Mouse (Mus musculus): ENCODE results near the gene Ncf2. TPM values are rescaled to one million over a fixed set of nuclear protein-coding genes. Genes with fewer than 3 reads are reported as not detected.

Ncf2 gene
- total RNA-seq, 2 experiments from 2014 or later = 3.5 to 3.7 TPM

DNA sequence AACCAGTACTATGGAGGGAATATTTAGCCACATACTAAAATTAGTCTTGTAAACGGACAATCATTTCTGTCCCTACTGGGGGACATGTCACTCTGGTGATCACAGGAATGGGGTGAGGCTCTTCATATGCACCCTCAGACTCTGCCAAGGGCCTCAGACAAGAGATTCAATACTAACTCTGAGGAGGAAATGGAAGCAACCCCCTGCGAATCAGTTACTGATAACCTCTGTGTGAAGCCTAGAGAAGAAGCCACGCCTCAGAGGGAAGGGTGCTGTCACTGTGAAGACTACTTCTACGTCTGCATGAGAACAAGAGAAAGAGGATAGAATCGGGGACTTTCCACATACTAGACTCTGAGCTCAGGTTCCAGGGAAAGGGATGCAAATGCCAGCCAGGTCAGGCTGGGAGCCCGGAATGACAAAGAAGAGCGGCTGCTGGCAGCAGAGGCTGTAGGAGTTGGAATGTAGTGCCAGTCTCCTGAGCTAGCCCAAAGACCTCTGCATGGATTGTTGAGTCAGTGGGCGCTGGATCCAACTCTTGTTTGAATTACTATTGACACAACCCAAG, 4.2 kb upstream of the Ncf2 start:
- no peak for DNase-seq (ENCODE audit: extremely low spot score in 1 of 2, low spot score in 1 of 2)

DNA sequence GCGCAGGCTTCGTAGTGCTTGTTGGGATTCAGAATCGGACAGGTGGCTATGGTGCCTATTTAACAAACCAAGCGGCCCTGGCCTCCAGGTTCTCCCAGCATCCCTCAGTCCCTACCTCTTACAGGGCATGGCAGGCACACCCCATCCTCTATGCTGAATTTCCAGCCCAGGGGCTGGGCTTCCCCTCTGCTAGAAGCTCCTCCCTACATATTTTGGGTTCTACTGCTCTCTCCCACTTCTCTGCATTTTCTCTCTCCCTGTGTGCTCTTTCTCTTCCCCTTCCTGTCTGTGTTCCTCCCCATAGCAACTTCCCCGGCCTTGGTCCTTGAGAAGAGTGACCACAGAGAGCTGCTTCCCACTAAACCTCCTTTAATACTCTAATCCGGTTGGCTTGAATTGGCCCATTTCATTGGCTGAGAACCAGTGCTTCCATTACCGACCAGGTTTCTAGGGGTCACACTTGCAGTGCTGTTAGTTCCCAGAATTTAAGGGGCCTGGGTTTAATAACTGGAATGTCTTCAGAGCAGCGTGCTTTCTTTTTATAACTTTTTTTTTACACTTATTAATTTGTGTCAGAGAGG, 3.2 kb upstream of the Ncf2 start:
- DNase-seq (ENCODE audit: extremely low spot score in 1 of 2, low spot score in 1 of 2) = no peak

DNA sequence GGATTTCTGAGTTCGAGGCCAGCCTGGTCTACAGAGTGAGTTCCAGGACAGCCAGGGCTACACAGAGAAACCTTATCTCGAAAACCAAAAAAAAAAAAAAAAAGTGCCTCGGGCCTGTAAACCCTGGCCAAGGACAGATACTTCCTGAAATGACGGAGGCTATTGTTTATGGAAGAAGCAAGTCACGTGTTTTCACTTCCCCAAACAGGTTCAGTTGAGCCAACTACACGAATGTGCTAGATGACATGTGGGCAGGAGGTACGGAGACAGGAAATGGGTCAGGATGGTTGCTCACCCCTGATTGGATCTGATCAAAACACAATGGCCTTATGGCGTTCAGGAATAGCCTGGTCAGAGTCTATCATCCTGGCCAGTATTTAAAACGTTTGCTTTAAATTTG, 1.9 kb upstream of the Ncf2 start:
- no peak for DNase-seq (ENCODE audit: extremely low spot score in 1 of 2, low spot score in 1 of 2)

DNA sequence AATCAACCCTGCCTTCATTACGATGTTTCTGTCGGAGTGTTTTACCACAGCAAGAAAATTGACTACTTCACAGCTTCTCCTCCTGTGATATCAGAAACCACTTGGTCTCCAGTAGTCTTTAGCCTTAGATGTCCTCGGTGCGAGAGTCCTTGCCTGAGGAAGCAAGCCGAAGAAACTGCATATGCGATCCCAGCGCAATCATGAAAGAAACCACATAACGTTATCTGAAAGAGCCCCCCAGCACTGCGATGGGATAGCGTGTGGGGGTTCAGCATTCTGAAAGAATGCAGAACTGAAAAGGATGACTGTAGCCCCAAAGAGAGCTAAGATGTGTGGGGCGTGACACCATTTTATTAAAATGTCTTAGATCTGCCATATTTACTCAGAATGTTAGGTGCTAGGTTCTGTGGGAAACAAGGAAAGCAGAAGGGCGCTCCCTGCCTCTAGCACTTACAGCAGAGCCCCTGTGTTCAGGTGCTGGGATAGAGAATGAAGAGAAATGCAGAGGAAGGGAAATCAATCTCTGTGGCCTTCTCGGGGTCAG, 711 bp downstream of the Ncf2 start:
- DNase-seq (ENCODE audit: extremely low spot score in 1 of 2, low spot score in 1 of 2) = no peak

DNA sequence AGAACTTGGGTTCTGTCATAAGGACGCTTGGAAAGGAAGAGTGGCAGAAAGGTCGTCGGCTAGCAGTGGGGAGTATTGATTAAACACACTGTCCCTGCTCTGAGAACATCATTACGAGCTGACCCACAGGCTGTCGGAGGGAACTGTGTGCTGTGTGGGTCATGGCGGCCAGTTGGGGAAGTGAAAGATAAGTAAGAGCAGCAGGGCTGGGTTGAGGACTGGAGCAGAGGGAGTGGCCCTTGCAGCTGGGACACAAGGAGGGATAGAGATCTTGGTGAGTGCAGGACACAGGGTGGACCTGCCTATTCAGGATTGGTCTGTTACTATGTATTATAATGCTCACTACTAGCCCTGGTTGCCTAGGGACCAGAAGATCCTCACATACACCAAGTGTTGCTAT, 4.9 kb downstream of the Ncf2 start:
- DNase-seq (ENCODE audit: extremely low spot score in 1 of 2, low spot score in 1 of 2) = no peak

DNA sequence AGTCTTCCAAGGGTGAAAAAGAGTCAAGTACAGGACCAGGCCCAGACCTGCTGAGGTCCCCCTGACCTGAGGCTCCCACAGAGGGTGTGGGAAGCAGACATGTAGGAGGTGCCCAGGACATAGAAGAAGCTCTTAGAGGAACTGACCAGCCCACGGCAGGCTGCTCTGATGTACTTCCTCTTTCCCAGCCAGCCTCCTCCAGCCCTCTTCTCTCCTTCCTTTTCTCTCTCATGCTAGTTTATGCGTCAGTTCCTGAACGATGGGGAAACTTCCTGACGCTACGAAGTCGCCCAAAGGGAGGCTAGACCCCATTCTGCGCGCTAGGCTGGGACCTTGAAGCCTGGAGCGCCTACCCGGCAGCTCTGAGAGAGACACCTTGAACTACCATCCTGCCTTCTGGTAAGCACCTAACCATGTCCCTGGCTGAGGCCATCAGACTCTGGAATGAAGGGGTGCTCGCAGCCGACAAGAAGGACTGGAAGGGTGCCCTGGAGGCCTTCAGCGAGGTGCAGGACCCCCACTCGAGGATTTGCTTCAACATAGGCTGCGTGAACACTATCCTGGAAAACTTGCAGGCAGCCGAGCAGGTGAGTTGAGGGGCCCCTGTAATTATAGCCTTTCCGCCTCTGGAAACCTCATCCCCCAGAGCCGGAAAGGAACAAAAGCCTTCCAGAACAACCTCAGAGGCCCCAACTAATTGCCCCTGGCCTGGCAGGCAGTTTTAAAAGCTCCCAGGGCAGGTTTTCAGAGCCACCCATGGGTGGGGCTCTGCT, 7.8 kb downstream of the Ncf2 start:
- no peak for DNase-seq (ENCODE audit: extremely low spot score in 1 of 2, low spot score in 1 of 2)

DNA sequence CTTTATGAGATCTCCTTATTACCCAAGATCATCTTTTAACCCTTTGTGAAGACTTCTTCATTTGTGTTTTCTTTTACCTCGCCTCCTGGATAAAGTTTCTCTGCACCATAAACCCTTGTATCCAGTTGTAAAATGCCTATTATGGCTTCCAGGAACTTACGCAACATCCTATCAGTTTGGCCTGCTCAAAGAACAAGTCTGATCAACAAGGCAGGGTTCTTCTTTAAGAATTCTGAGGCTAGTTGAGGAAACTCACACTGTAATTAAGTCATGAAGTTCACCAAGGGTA, 8.3 kb downstream of the Ncf2 start:
- no peak for DNase-seq (ENCODE audit: extremely low spot score in 1 of 2, low spot score in 1 of 2)

DNA sequence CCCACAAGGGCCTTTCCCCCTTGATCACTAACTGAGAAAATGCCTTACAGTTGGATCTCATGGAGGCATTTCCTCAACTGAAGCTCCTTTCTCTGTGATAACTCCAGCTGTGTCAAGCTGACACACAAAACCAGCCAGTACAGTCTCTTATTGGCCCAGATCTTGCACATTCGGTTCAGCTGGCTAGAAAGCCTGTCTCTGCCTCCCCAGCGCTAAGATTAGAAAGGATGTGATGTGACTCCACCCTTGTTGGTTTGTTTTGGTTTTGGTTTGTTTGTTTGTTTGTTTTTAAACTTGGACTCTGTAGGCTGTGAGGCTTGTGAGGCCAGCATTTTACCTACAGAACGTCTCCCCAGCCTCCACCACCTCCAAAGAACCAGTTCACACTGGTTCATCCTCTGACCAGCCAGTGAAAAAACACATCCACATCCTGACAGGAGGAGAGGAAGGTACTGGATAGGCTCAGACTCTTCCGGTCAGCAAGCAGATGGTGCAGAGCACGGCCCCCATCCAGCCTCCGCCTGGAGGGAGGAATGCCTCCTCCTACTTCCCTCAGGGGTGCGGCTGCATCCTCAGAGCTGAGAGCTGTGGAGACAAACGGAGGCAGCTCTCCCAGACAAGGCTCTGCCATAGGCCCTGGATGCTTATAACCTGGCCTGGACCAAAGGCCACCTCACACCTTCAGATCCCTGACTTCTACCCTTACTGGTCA, 9.7 kb downstream of the Ncf2 start:
- no peak for DNase-seq (ENCODE audit: extremely low spot score in 1 of 2, low spot score in 1 of 2)

DNA sequence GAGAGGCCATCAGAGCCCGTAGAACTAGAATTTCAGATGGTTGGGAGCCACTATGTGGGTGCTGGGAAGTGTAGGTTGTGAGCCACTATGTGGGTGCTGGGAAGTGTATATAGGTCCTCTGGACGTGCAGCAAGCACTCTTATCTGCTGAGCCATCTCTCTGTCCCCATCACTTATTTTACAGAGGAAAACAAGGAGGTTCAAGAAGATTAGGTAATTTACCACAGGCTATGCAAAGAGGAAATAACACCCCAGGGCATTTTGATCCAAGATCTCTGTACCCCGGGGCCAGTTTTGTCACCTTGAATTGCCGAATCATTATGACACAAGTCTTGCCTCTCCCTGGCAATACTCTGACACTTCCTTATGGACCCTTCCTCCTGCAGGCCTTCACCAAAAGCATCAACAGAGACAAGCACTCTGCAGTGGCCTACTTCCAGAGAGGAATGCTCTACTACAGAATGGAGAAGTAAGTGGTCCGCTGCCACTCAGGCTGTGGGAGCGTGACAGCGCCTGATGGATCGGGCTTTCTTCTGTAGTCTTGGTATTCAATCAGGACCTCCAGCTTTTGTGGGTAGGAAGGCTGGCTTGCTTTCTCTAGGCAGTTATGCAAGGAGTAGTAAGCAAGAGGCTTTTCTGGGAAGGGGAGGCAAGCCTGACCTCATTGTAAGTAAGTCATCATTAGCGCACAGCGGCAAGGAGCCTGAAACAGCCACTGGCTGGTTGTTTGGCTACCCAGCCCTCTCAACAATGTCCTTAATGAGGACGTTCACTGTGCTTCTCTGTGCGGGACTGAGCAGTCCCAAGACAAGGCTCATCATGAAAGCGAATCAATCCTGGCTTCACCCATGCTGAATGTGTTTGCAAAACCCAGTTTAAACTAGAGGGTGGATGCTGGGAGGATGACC, 10.8 kb downstream of the Ncf2 start:
- no peak for DNase-seq (ENCODE audit: extremely low spot score in 1 of 2, low spot score in 1 of 2)

DNA sequence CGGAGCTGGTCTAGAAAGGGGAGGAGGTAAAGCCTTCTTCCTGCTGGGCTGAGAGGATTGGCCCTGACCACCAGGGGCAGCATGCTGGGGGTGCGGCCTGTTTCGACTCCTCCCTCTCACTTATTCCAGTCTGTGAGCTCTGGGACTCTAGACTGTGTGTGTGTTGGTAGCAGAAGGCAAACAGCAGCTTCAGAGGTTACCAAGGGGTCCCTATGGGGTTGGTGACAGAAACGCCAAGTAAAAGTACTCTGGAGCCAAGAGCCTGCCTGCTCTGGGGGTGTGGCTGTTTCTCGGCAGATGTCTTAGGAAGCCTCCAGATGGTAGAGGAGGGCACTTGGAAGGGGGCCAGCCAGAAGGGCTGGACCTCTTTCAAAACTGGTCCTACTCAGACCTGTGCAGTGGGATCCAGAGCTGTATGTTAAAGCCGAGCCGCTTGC, 15.3 kb downstream of the Ncf2 start:
- no peak for DNase-seq (ENCODE audit: extremely low spot score in 1 of 2, low spot score in 1 of 2)

DNA sequence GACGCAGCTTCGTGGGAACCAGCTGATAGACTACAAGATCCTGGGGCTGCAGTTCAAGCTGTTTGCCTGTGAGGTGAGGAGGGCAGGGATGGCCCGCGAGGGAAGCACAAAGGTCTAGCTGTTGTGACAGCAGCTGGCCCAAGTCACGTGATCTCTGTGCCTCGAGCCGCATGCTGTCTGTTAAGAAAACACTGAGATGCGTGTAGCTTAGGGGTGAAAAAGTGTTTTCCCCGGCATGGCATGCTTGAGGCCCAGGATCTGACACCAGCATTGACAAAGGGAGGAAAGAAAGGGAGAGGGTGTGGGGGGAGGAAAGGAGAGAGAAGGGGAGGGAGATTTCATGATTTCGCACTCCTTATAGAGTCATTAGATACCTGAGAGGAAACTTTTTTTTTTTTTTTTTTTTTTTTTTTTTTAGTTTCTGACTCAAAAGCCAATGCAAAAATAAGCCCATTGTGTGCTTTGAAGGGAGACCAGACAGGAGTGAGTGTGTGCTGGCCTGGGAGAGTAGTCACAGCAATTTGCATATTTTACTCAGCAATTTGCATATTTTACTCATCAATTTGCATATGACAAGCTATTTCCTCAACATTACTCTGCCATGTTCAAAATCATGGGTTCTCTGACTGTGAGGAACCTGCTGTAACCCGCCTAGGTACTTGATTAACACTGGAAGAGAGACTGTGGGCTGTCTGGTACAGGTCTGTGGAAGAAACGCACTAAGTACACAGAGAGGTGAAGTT, 17.2 kb downstream of the Ncf2 start:
- DNase-seq (ENCODE audit: extremely low spot score in 1 of 2, low spot score in 1 of 2) = no peak

DNA sequence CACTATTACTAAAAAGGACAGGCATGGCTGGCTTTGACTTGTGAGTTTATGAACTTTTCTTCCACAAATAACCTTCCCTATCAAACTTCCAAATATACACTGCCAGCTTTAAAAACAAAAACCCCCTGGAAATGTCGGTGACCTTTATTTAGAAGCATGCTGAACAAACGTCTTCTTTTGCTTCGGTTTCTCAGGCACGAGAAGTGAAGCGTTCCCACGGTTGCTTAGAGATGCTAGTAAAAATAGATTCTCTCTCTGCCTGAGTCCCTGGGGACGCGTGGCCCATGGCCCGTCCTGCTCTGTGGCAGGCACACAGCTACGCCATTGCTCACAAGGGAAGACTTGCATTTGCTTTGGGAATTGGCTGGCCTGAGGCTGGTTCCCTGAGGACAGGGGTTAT, 17.8 kb downstream of the Ncf2 start:
- no peak for DNase-seq (ENCODE audit: extremely low spot score in 1 of 2, low spot score in 1 of 2)

DNA sequence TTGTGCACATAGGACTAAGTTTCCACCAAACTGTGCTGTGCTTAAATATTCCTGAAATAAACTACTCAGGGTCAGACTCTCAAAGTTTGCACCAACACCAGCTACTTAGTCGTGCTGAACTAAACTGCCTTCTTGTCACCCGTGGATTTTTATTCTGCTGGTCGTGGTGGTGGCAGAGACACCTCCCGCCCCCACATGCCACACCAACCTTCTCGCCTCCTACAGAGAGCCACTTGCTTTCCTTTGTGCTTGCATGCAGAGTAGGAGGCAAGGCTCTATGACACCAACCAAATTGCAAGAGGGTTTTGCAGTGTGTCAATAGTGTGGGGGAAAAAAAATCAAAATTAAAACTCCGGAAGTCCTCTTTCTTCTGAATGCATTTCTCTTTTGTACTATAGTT, 19.6 kb downstream of the Ncf2 start:
- DNase-seq (ENCODE audit: extremely low spot score in 1 of 2, low spot score in 1 of 2) = no peak

DNA sequence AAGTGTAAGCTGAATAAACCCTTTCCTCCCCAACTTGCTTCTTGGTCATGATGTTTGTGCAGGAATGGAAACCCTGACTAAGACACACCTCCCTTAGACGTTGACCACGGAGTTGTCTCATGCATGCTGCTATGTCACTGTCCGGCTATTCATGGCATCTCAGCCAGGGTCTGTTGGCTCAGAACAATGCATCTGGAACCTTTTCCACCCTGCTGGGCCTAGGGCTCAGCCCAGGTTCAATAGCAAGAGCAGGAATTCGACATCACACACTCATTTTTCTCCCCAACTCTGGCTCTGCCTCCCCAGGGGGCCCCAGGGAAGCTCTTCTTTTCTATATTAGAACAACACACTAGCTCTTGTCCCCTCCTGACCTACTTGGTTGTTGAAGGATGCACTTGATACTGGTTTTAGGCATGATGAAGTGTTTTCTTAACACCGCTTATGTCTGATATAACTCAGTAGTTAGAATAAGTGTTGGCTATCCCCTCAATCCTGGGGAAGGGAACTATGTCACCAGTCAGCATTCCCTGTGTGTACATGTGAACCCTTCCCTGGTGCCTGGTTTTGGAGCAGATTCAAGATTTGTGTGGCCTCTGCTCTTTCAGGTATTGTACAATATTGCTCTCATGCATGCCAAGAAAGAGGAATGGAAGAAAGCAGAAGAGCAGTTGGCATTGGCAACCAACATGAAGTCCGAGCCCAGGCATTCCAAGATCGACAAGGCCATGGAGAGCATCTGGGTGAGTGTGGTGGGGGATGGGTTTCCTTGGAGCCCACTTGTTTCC, 21.1 kb downstream of the Ncf2 start:
- DNase-seq (ENCODE audit: extremely low spot score in 1 of 2, low spot score in 1 of 2) = no peak

DNA sequence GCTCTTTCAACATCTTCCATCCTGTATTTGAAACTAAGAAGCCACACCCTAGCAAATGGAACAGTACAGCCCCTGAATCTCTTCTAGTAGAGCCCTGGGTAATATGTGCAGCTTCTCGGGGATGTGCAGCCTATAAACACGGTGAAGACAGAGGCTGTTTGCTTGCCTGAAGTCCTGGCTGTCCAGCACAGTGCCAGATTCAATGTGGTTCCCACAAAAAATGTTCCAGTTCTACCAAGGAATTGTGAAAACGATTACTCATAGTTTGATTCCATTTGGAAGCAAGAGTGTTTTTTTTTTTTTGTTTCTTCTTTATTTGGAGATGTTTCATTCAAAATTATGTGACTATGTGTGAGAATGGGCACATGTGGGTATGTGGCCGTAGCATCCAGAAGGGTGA, 21.8 kb downstream of the Ncf2 start:
- no peak for DNase-seq (ENCODE audit: extremely low spot score in 1 of 2, low spot score in 1 of 2)

DNA sequence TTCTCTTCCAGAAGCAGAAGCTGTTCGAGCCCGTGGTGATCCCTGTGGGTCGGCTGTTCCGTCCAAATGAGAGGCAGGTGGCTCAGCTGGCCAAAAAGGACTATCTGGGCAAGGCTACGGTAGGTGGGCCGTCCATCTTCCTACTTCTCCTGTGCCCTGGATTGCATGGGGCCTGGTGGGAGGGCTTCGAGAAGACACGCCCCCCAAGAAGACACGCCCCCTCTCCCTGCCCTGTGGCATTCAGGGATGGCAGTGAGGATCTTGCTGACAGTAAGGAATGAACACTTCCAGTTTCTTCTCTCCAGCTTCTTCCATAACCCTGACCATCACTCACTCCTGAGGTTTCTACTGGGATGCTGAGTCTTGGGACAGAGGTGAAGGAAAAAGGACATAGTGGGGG, 24.2 kb downstream of the Ncf2 start:
- DNase-seq (ENCODE audit: extremely low spot score in 1 of 2, low spot score in 1 of 2) = no peak

DNA sequence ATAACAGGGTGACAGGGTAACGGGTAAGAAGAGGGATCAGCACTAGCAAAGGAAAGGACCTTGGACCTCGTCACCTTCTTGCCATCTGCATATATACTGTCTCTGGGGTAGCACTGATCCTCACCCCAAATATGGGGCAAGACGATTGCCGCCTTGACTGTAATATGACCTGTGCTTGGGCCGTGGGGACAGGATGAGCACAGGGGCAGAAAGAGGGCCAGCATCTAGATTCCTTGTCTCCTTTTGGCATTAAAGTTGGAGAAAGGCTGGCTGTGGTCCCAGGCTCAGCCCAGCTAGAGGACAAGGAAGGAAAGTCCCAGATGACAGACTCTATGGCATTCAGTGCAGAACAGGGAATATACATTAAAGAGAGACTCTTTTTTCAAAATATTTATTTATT, 26.5 kb downstream of the Ncf2 start:
- DNase-seq (ENCODE audit: extremely low spot score in 1 of 2, low spot score in 1 of 2) = no peak

DNA sequence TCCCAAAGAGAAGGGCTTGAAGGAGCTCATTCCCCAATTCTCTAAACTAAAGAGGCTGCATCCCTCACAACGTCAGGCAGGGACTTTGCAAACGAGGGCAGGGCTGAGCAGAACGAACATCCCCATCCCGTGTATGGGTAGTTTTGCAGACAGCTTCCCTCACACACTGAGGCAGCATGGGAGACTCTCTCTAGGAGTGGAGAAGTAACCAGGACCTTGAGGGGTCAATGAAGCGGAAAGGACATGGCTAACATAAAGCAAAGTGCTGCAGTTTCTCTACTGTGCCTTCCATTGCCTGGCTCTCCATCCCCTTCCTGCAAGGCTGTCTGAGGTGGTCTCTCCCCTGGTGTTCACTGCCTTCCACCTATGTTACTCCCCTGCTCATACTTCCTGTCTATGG, 28.2 kb downstream of the Ncf2 start:
- DNase-seq (ENCODE audit: extremely low spot score in 1 of 2, low spot score in 1 of 2) = no peak
